Mouse (Mus musculus): ENCODE measurements around the gene Ccdc70.

DNA sequence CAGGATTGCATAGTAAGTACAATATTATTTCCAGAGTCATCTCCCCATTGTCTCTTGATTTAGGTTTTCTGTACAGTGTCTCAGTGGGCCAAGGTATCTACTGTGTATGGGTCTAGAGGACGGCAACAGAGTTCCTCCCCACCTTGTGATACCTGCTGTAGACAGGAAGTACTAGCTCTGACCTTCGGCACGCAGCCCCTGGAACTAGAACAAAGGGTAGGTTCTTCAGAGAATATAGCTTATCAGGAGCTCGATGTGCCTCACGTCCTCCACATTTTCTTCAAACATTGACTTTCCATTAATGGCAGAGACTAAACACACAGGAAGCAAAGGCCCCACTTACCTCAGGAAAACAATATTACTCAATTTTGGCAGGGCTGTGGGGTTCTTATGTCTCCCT lies 49.9 kb downstream of the Ccdc70 start:
- no peak for TF ChIP-seq GATA1 (IDR thresholded peaks at IDR 0.05; ENCODE audit: borderline replicate concordance, low read length)
- TF ChIP-seq FLI1 (IDR thresholded peaks at IDR 0.05; ENCODE audit: low read length) = no peak

Data from megakaryocyte, embryonic 14.5 days (primary cell).